Mouse (Mus musculus) hindbrain, embryonic 14.5 days (tissue): Measurements from ENCODE around the gene Irs1. TPM values are rescaled to one million over a fixed set of nuclear protein-coding genes. Genes with fewer than 3 reads are reported as not detected.

ENCODE experiments used
- ATAC-seq: fragments of 200-750 bp; cut with Nextera tagmentation; 2 replicates; pipeline ENCODE4 v1.8.0; 2017; ENCODE audit warnings: moderate number of reproducible peaks, mild to moderate bottlenecking, moderate TSS enrichment, moderate library complexity; ENCODE audit not compliant: low FRiP score
- DNase-seq: peaks from one replicate; pipeline ENCODE4 v3.0.0-alpha.2; 2015; ENCODE audit warnings: low spot score
- H3K27ac ChIP-seq: fragments of 300-500 bp; sonication (generic); 2 replicates; pipeline ENCODE4 v1.5.1; 2014; ENCODE audit warnings: mild to moderate bottlenecking, moderate library complexity
- H3K27me3 ChIP-seq: fragments of 300-500 bp; sonication (generic); 2 replicates; pipeline ENCODE4 v1.6.1; 2014; ENCODE audit warnings: mild to moderate bottlenecking, low read length, mixed read lengths; ENCODE audit not compliant: control insufficient read depth, insufficient read depth
- H3K36me3 ChIP-seq: fragments of 300-500 bp; sonication (generic); replicated peaks from 2 replicates; pipeline ENCODE4 v1.6.1; 2014; ENCODE audit not compliant: control insufficient read depth, insufficient read depth
- H3K4me1 ChIP-seq: fragments of 300-500 bp; sonication (generic); replicated peaks from 2 replicates; pipeline ENCODE4 v1.6.1; 2014; ENCODE audit warnings: antibody characterized with exemption, low read length, mixed read lengths; ENCODE audit not compliant: control insufficient read depth, insufficient read depth
- H3K4me2 ChIP-seq: fragments of 300-500 bp; sonication (generic); replicated peaks from 2 replicates; pipeline ENCODE4 v1.6.1; 2014; ENCODE audit warnings: mild to moderate bottlenecking, moderate library complexity
- H3K4me3 ChIP-seq: fragments of 300-500 bp; sonication (generic); replicated peaks from 2 replicates; pipeline ENCODE4 v1.5.1; 2014; ENCODE audit warnings: mild to moderate bottlenecking, low read length
- H3K9ac ChIP-seq: fragments of 300-500 bp; sonication (generic); 2 replicates; pipeline ENCODE4 v1.6.1; 2014
- H3K9me3 ChIP-seq: fragments of 300-500 bp; sonication (generic); 2 replicates; pipeline ENCODE4 v1.6.1; 2016; ENCODE audit warnings: low read length; ENCODE audit not compliant: control insufficient read depth
- WGBS: fragments of 180-500 bp; shearing (Covaris S2); extraction: QIAGEN DNeasy Blood & Tissue Kit; methylation state at CpG from one replicate; pipeline ENCODE4 v1.1.7; 2014; 5-methylcytosine and 5-hydroxymethylcytosine counted together
- polyA plus RNA-seq: library from polyadenylated mRNA; unstranded; fragments of >200 nt; fragmentation: Nextera tagmentation; extraction: Ambion mirVana; gene quantifications from 2 replicates; pipeline ENCODE4 v1.2.1, GENCODE M21; 2014

The Irs1 gene
- polyA plus RNA-seq, 1 experiment from 2014 or later, result 10.2 TPM

GRCm38 (mm10) chr1:82261638-82262037, 29.6 kb downstream of the Irs1 start:
- Histone ChIP-seq H3K4me1 (0 out of 2 replicates have a peak, but pooled peaks cover 5% of the 10 kb centered on the region), H3K27me3 (no peaks in the 10 kb centered on the region), H3K9ac (no peak overlapping the region), H3K27ac (no peak overlapping the region), H3K4me3 (no peak overlapping the region), H3K36me3 (no peaks in the 10 kb centered on the region), H3K9me3 (no peaks in the 10 kb centered on the region), H3K4me2 (no peak overlapping the region)
- no peak for DNase-seq
- 93% methylated on average over 5 of the region's 5 CpGs for WGBS
- ATAC-seq, result no peak

- 63% methylated on average over 9 of the region's 9 CpGs for WGBS
- Histone ChIP-seq H3K4me1 (0 out of 2 replicates have a peak, but pooled peaks cover 5% of the 10 kb centered on the region), H3K4me3 (no peak overlapping the region), H3K9ac (no peak overlapping the region), H3K4me2 (no peak overlapping the region), H3K9me3 (no peaks in the 10 kb centered on the region), H3K27ac (no peak overlapping the region), H3K36me3 (no peaks in the 10 kb centered on the region), H3K27me3 (no peaks in the 10 kb centered on the region)
- DNase-seq (no peak), ATAC-seq (peak; percentile 65; the same call in 1 of the 2 replicates)
These were observed 30.1 kb downstream of the Irs1 start for GRCm38 (mm10) chr1:82261053-82261618.

- H3K27ac ChIP-seq, result no peak overlapping the region
- no peaks in the 10 kb centered on the region for H3K36me3 ChIP-seq
- no peaks in the 10 kb centered on the region for H3K9me3 ChIP-seq
- DNase-seq (no peak), ATAC-seq (no peak)
- H3K4me2 ChIP-seq, result no peak overlapping the region
- 0 out of 2 replicates have a peak, but pooled peaks cover 5% of the 10 kb centered on the region for H3K4me1 ChIP-seq
- H3K27me3 ChIP-seq, result no peaks in the 10 kb centered on the region
- WGBS, result 59% methylated on average over 3 of the region's 3 CpGs
- H3K9ac ChIP-seq, result no peak overlapping the region
- no peak overlapping the region for H3K4me3 ChIP-seq
These were observed 31.2 kb downstream of the Irs1 start for GRCm38 (mm10) chr1:82260055-82260454.

- Histone ChIP-seq H3K9ac (no peak overlapping the region), H3K36me3 (no peaks in the 10 kb centered on the region), H3K4me2 (no peak overlapping the region), H3K9me3 (no peaks in the 10 kb centered on the region), H3K4me3 (no peak overlapping the region), H3K4me1 (0 out of 2 replicates have a peak, but pooled peaks cover 5% of the 10 kb centered on the region), H3K27me3 (no peaks in the 10 kb centered on the region), H3K27ac (no peak overlapping the region)
- ATAC-seq, result no peak
- WGBS, result 34% methylated on average over 7 of the region's 7 CpGs
- no peak for DNase-seq
These were observed 32.9 kb downstream of the Irs1 start for GRCm38 (mm10) chr1:82258331-82258730.

GRCm38 (mm10) chr1:82257457-82257856, 33.8 kb downstream of the Irs1 start:
- ATAC-seq, result no peak
- Histone ChIP-seq H3K27ac (no peak overlapping the region), H3K27me3 (no peaks in the 10 kb centered on the region), H3K9me3 (no peaks in the 10 kb centered on the region), H3K4me2 (no peak overlapping the region), H3K36me3 (no peaks in the 10 kb centered on the region), H3K4me3 (no peak overlapping the region), H3K9ac (no peak overlapping the region), H3K4me1 (0 out of 2 replicates have a peak, but pooled peaks cover 5% of the 10 kb centered on the region)
- DNase-seq, result no peak
- 73% methylated on average over 5 of the region's 5 CpGs for WGBS

- H3K27me3 ChIP-seq, result no peaks in the 10 kb centered on the region
- no peaks in the 10 kb centered on the region for H3K9me3 ChIP-seq
- H3K27ac ChIP-seq, result no peak overlapping the region
- no peak overlapping the region for H3K9ac ChIP-seq
- H3K36me3 ChIP-seq, result no peaks in the 10 kb centered on the region
- DNase-seq, result no peak
- H3K4me3 ChIP-seq, result no peak overlapping the region
- ATAC-seq, result no peak
- H3K4me1 ChIP-seq, result 0 out of 2 replicates have a peak, but pooled peaks cover 5% of the 10 kb centered on the region
- WGBS, result 80% methylated on average over 9 of the region's 9 CpGs
- no peak overlapping the region for H3K4me2 ChIP-seq
These were observed 37.3 kb downstream of the Irs1 start for GRCm38 (mm10) chr1:82253789-82254445.

- no peaks in the 10 kb centered on the region for H3K27me3 ChIP-seq
- no peak overlapping the region for H3K27ac ChIP-seq
- ATAC-seq, result no peak
- no peak overlapping the region for H3K4me3 ChIP-seq
- H3K4me1 ChIP-seq, result no peaks in the 10 kb centered on the region
- WGBS, result 55% methylated on average over 10 of the region's 10 CpGs
- H3K4me2 ChIP-seq, result no peak overlapping the region
- no peak overlapping the region for H3K9ac ChIP-seq
- no peaks in the 10 kb centered on the region for H3K9me3 ChIP-seq
- no peaks in the 10 kb centered on the region for H3K36me3 ChIP-seq
- DNase-seq, result no peak
These were observed 43.8 kb downstream of the Irs1 start for GRCm38 (mm10) chr1:82247221-82247951.

GRCm38 (mm10) chr1:82245002-82245401, 46.2 kb downstream of the Irs1 start:
- Histone ChIP-seq H3K36me3 (no peaks in the 10 kb centered on the region), H3K27ac (no peak overlapping the region), H3K9me3 (no peaks in the 10 kb centered on the region), H3K4me1 (no peaks in the 10 kb centered on the region), H3K27me3 (no peaks in the 10 kb centered on the region), H3K4me3 (no peak overlapping the region), H3K4me2 (no peak overlapping the region), H3K9ac (no peak overlapping the region)
- DNase-seq (no peak), ATAC-seq (no peak)
- 85% methylated on average over 5 of the region's 5 CpGs for WGBS

GRCm38 (mm10) chr1:82243260-82243825, 47.9 kb downstream of the Irs1 start:
- no peak overlapping the region for H3K4me2 ChIP-seq

More at GRCm38 (mm10) chr1:82243260-82243825, 47.9 kb downstream of the Irs1 start:
- Histone ChIP-seq H3K36me3 (no peaks in the 10 kb centered on the region), H3K4me1 (no peaks in the 10 kb centered on the region), H3K9me3 (no peaks in the 10 kb centered on the region), H3K27ac (no peak overlapping the region), H3K4me3 (no peak overlapping the region), H3K27me3 (no peaks in the 10 kb centered on the region), H3K9ac (no peak overlapping the region)
- 70% methylated on average over 6 of the region's 6 CpGs for WGBS
- ATAC-seq (peak; percentile 72), DNase-seq (peak; percentile 41)
